In the genomic region with DNA sequence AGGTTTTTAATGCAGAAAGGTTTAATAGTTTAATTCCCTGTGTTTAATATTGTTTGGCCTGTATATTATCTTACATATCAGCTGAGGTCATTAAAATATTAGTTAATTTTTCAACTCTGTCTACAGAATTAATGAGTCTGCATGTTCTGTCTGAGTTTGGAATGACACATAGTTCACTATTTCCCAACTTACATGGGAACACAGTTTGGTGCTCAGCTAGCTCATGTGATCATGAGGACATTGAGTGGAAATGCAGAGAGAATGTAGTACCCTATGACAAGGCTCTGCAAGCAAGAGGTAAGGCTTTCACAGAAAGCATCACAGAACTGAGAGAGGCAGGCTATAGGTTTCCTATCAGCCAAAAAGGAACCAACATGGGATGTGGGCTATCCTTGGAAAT, we compare ENCODE assay signal across 22 mouse cellular contexts. TPM values are rescaled to one million over a fixed set of nuclear protein-coding genes. Genes with fewer than 3 reads are reported as not detected.
"Had no signal": no experiment of that assay in that cellular context is flagged by ENCODE, and none has a peak within 500 bp of the region (broad histone marks: within the 10 kb centered on the region; RNA-seq: fewer than 3 reads in every experiment).

No protein-coding gene starts in this region.

- H3K4me2 ChIP-seq: liver, embryonic 15.5 days; lung, embryonic 15.5 days; midbrain, embryonic 12.5 days; midbrain, embryonic 15.5 days; neural tube, embryonic 12.5 days; stomach, embryonic 15.5 days had no signal

- H3K4me3 ChIP-seq: liver, embryonic 15.5 days; lung, embryonic 15.5 days; megakaryocyte, embryonic 14.5 days; midbrain, embryonic 12.5 days; midbrain, embryonic 15.5 days; neural tube, embryonic 12.5 days; stomach, embryonic 15.5 days had no signal

- H3K27ac ChIP-seq: liver, embryonic 15.5 days; lung, embryonic 15.5 days; macrophage; midbrain, embryonic 12.5 days; midbrain, embryonic 15.5 days; neural tube, embryonic 12.5 days; stomach, embryonic 15.5 days; stomach, postnatal 0 days had no signal

- DNase-seq: liver, postnatal 0 days; lung, adult 2 months; lung, postnatal 10 days; lung, postnatal 36 days; right cerebral cortex, postnatal 14 days; thymus, adult 2 months; thymus, postnatal 25 days; thymus, postnatal 4 days had no signal

- H3K4me1 ChIP-seq: liver, embryonic 15.5 days had no signal

- H3K27me3 ChIP-seq: liver, embryonic 15.5 days; lung, embryonic 15.5 days; megakaryocyte, embryonic 14.5 days; midbrain, embryonic 12.5 days; midbrain, embryonic 15.5 days; neural tube, embryonic 12.5 days; stomach, embryonic 15.5 days had no signal

- ATAC-seq: liver, postnatal 0 days; midbrain, embryonic 15.5 days had no signal

- H3K36me3 ChIP-seq: liver, embryonic 15.5 days; lung, embryonic 15.5 days; midbrain, embryonic 12.5 days; midbrain, embryonic 15.5 days; neural tube, embryonic 12.5 days; stomach, embryonic 15.5 days had no signal

- H3K9me3 ChIP-seq: liver, embryonic 15.5 days; lung, embryonic 15.5 days; megakaryocyte, embryonic 14.5 days; midbrain, embryonic 12.5 days; midbrain, embryonic 15.5 days; neural tube, embryonic 12.5 days; stomach, embryonic 15.5 days had no signal

- H3K9ac ChIP-seq: liver, embryonic 15.5 days; liver, postnatal 0 days; lung, embryonic 15.5 days; midbrain, embryonic 12.5 days; midbrain, embryonic 15.5 days; neural tube, embryonic 12.5 days; stomach, embryonic 15.5 days had no signal

RNA-seq across cellular contexts. Expression of a gene that starts 49.0 kb away (rescaled TPM):
- polyA plus RNA-seq: liver, embryonic 15.5 days; liver, postnatal 0 days; lung, adult 2 months; lung, embryonic 15.5 days; macrophage; midbrain, embryonic 12.5 days; midbrain, embryonic 15.5 days; midbrain, postnatal 0 days; neural tube, embryonic 12.5 days; neural tube, embryonic 14.5 days; spleen, adult 2 months; stomach, embryonic 15.5 days; stomach, postnatal 0 days; testis, adult 2 months; thymus, adult 2 months; urinary bladder, adult 2 months had no signal
